Mouse (Mus musculus): ENCODE results near the gene Espn. TPM values are rescaled to one million over a fixed set of nuclear protein-coding genes. Genes with fewer than 3 reads are reported as not detected.

Espn gene
- polyA plus RNA-seq, 1 experiment from 2014 or later = 5.9 TPM

DNA sequence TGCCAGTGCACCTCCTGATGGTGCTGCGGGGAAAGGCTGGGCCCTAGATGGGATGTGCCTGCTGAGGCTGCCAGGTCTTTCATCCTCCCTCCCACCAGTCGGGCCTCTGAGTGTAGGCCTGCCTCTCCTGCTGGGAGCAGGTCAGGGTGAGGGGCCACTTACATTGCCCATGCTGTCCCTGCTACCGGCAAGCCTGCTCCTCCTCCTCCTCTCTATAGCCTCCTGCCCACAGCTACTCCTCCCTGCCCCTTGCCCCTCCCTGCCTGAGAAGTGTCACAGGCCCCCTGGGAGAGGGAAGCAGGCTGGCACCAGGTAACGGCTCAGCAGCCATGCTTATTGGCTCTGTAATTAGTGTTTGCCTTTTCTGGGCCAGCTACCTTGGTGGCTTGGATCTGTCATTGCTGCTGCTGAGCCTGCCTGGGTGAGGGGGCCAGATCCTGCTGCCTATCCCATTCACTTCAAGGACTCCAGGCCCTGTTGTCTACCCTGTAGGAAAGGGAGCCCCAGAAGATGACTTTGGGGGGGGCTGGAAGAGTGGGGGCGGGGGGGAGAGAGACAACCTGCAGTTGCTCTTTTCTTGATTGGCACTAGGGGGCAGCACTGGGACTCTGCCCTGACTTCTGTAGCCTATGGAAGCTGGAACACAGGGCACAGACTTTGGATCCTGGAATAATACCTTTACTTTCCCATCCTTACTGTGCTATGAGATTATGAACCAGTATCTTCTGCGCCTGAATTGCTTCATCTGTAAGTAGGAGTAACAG is 15.9 kb downstream of the Espn start:
- Histone ChIP-seq H3K4me3 (no peak overlapping the region), H3K27ac (no peak overlapping the region), H3K4me1 (peaks cover 39% of the 10 kb centered on the region), H3K27me3 (ENCODE audit: poor library complexity, severe bottlenecking) (peaks cover 97% of the 10 kb centered on the region), H3K9me3 (no peaks in the 10 kb centered on the region), H3K36me3 (replicated peaks) (no peaks in the 10 kb centered on the region)
- 33% methylated on average over 6 of the region's 6 CpGs for WGBS
- no peak for DNase-seq (ENCODE audit: extremely low spot score, low spot score)

- H3K27me3 ChIP-seq (ENCODE audit: poor library complexity, severe bottlenecking) = peaks cover 97% of the 10 kb centered on the region
- no peaks in the 10 kb centered on the region for H3K36me3 ChIP-seq (replicated peaks)
- DNase-seq (ENCODE audit: extremely low spot score, low spot score) = no peak
- H3K4me3 ChIP-seq = no peak overlapping the region
- H3K9me3 ChIP-seq = no peaks in the 10 kb centered on the region
- H3K27ac ChIP-seq = no peak overlapping the region
- H3K4me1 ChIP-seq = peaks cover 49% of the 10 kb centered on the region
- WGBS = 86% methylated on average over 12 of the region's 12 CpGs
These were observed 16.8 kb downstream of the Espn start for GRCm38 (mm10) chr4:152135363-152135762.

GRCm38 (mm10) chr4:152134507-152134906 is 17.7 kb downstream of the Espn start:
- Histone ChIP-seq H3K36me3 (replicated peaks) (no peaks in the 10 kb centered on the region), H3K9me3 (no peaks in the 10 kb centered on the region), H3K4me3 (no peak overlapping the region), H3K4me1 (peaks cover 57% of the 10 kb centered on the region), H3K27me3 (ENCODE audit: poor library complexity, severe bottlenecking) (peaks cover 100% of the 10 kb centered on the region), H3K27ac (no peak overlapping the region)
- peak; percentile 58 for DNase-seq (ENCODE audit: extremely low spot score, low spot score)

DNA sequence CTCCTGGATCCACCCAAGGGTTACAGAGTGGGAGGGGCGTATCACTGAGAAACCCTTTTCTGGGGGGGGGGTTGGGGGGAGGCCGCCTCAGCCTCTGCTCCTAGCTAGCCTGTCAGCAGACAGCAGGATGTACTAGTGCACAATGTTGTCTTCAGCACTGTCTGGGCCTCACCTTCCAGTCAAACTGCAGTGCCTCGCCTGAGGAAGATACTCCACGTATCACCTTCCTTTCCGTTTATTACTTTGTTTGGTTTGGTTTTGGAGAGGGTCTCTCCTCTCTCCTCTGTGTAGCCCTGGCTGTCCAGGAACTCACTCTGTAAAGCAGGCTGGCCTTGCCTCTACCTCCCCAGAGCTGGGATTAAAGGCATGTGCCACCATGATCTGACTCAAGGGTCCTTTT is 19.0 kb downstream of the Espn start:
- Histone ChIP-seq H3K4me3 (no peak overlapping the region), H3K27ac (no peak overlapping the region; the same call in 1 of the 2 replicates), H3K4me1 (peaks cover 59% of the 10 kb centered on the region), H3K9me3 (no peaks in the 10 kb centered on the region), H3K27me3 (ENCODE audit: poor library complexity, severe bottlenecking) (peaks cover 100% of the 10 kb centered on the region), H3K36me3 (replicated peaks) (no peaks in the 10 kb centered on the region)
- 47% methylated on average over 5 of the region's 5 CpGs for WGBS
- DNase-seq (ENCODE audit: extremely low spot score, low spot score) = no peak

DNA sequence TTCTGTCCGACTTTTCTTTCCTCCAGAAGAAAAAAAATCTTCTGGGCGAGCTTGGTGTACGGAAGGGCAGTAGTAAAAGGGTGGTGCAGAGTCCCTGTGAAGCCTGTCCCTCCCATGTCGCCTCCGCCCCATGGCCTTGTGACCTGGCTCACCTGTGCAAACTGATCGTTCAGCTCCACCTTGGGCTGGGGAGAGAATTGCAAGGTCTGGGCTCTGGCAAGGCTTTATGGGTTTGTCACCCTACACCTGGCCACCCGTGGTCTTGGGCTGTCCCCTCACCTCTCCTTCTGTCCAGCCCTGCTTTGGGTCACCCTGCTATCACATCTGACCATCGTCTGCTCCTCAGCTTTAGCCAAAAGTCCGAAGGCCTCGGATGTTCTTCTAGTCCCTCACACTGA is 19.4 kb downstream of the Espn start:
- no peak for DNase-seq (ENCODE audit: extremely low spot score, low spot score)
- WGBS = 18% methylated on average over 10 of the region's 10 CpGs
- Histone ChIP-seq H3K4me1 (peaks cover 60% of the 10 kb centered on the region), H3K27me3 (ENCODE audit: poor library complexity, severe bottlenecking) (peaks cover 100% of the 10 kb centered on the region), H3K9me3 (no peaks in the 10 kb centered on the region), H3K4me3 (0 out of 2 replicates have a peak overlapping the region, but pooled peaks have one; percentile 50), H3K36me3 (replicated peaks) (no peaks in the 10 kb centered on the region), H3K27ac (no peak overlapping the region)

DNA sequence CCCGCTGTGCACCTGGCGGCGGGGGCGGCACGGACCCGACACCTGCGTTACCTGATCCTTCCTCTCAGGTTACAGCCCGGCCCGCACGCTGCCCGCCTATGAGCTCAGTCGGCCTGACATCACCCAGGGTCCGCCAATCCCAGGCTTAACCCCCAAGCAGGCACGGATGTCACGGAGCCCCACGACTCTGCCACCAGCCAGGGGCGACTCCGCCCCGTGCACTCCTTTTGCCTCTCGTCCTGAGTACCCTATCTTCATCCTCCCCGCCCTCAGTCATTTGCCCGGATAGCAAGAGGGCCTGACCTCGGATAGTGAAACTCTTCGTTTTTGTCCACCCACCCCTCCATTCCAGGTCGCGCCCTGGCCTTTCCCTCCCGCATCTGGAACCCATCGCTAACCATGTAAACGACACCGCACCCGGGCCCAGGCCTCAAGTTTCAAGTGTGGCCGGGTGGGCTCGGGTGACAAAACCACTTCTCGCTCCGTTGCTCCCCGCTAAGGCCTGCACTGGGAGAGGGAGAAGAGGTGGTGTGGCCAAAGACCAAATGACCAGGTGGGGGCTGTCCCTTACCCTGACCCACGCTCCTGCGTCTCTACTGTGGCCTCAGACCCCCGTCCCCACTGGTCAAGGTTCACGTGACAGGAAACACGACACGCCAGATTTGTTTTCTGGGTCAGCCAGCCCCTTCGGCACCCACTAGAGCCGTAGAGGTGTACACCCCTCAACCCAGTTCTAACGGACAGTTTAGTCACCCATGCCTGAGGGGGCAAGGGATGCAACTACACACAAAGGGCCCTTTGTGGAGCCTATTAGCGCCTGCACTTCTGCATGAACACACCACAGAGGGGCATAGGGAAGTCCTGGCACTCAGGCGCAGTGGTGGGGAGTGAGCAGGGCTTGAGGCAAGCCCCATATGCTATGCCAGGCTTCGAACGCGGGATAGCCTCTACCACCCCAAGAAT is 20.1 kb downstream of the Espn start:
- Histone ChIP-seq H3K4me1 (peaks cover 60% of the 10 kb centered on the region), H3K4me3 (peak overlapping the region; percentile 50), H3K9me3 (no peaks in the 10 kb centered on the region), H3K27me3 (ENCODE audit: poor library complexity, severe bottlenecking) (peaks cover 100% of the 10 kb centered on the region), H3K27ac (peak overlapping the region; percentile 77), H3K36me3 (replicated peaks) (no peaks in the 10 kb centered on the region)
- WGBS = 3% methylated on average over 50 of the region's 50 CpGs
- peak; percentile 44 for DNase-seq (ENCODE audit: extremely low spot score, low spot score)

- H3K27me3 ChIP-seq (ENCODE audit: poor library complexity, severe bottlenecking) = peaks cover 100% of the 10 kb centered on the region
- peak overlapping the region; percentile 50 for H3K4me3 ChIP-seq
- H3K36me3 ChIP-seq (replicated peaks) = no peaks in the 10 kb centered on the region
- 1% methylated on average over 85 of the region's 85 CpGs for WGBS
- peak; percentile 62 for DNase-seq (ENCODE audit: extremely low spot score, low spot score)
- H3K4me1 ChIP-seq = peaks cover 64% of the 10 kb centered on the region
- no peaks in the 10 kb centered on the region for H3K9me3 ChIP-seq
- peak overlapping the region; percentile 77 for H3K27ac ChIP-seq
These were observed 21.2 kb downstream of the Espn start for GRCm38 (mm10) chr4:152130771-152131653.

DNA sequence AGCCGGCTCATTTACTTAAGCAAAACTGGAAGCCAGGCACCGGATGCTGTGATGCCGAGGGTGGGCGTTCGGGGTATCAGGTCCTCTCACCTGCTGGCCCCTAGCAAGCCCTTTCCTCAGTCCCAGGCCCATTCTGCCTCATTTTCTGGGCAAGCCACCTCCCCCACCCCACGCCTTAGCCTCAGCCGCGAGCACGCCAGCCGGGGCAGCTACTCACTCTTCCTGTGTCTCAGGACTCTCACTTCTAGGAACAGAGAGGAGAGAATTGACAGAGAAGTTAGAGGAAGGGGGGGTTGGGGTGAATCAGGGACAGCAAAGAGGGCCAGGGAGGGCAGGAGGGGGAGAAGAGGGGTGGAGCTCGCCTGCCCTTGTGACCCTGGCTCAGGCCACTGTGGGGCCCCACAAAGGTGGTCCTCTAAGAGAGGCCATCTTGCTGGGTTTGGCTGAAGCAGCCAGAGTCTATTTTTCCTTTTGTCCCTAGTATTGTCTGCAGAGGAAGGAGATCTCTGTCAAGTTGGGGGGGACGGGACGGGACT is 22.7 kb downstream of the Espn start:
- Histone ChIP-seq H3K4me1 (peaks cover 78% of the 10 kb centered on the region), H3K27ac (peak overlapping the region; percentile 16; the same call in 1 of the 2 replicates), H3K36me3 (replicated peaks) (no peaks in the 10 kb centered on the region), H3K9me3 (no peaks in the 10 kb centered on the region), H3K27me3 (ENCODE audit: poor library complexity, severe bottlenecking) (peaks cover 100% of the 10 kb centered on the region), H3K4me3 (peak overlapping the region; percentile 50)
- no peak for DNase-seq (ENCODE audit: extremely low spot score, low spot score)
- WGBS = 20% methylated on average over 13 of the region's 13 CpGs

DNA sequence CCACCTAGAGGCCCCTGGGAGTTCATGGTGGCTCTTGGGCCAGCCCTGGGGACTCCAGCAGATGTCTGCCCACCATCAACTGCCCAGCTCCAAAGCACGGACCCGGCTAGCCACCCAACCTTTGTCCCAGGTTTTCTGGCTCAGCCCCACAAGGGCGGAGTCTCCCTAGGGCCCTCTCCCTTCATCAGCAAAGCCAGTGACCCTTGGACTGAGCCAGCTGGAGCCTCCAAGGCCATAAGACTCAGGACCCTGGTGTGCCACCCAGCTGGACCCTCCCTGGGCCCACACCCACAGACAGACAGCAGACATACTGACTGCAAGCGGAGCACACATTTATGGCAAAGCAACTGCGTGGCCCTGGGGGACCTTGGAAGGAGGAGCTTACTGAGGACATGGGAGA is 23.4 kb downstream of the Espn start:
- Histone ChIP-seq H3K27ac (no peak overlapping the region), H3K4me1 (peaks cover 81% of the 10 kb centered on the region), H3K4me3 (no peak overlapping the region), H3K27me3 (ENCODE audit: poor library complexity, severe bottlenecking) (peaks cover 100% of the 10 kb centered on the region), H3K9me3 (no peaks in the 10 kb centered on the region), H3K36me3 (replicated peaks) (no peaks in the 10 kb centered on the region)
- no peak for DNase-seq (ENCODE audit: extremely low spot score, low spot score)
- WGBS = 43% methylated on average over 5 of the region's 5 CpGs

GRCm38 (mm10) chr4:152127884-152128283 is 24.3 kb downstream of the Espn start:
- WGBS = 79% methylated on average over 11 of the region's 11 CpGs
- peaks cover 76% of the 10 kb centered on the region for H3K4me1 ChIP-seq
- no peak for DNase-seq (ENCODE audit: extremely low spot score, low spot score)

DNA sequence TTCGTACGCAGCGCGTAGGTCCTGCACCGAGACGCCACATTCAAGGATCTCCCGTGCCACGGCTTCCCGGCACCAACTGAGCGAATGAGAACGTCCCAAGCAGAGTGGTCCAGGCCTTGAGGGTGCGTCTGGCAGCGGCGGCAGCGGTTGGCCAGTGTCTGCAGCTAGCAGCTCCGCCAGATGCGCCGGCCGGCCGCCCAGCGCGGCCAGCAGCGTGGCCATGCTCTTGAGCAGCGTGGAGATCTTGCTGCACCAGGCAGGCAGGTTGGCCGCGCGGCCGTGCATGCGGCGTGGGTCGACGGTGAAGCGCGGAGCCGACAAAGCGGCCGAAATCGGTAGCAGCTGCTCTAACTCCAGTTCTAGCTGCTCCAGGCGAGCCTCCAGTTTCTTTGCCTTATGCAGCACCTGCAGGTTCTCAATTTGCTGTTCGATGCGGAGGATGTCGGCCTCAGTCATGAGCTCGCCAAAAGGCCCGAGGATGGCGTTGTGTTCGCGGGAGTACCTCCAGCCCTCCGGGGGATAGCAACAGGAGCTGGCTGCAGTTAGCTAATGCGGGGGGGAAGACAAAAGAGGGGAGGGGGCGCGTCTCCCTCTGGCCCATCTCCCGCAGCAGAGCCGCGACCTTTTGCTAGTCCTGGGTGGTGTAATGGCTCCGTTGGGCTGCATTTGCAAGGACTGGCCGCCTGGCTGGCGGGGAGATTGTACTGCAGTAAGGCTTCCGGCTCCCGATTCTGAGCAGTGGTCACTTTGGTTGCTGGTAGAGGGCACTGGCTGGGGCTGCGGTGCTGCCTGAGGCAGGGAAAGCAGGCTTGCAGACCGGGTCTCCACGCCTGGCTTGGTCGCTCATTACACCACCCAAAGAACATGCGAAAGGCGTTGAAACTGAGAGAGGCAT is 25.9 kb downstream of the Espn start:
- 4% methylated on average over 65 of the region's 65 CpGs for WGBS
- Histone ChIP-seq H3K9me3 (no peaks in the 10 kb centered on the region), H3K27ac (no peak overlapping the region; the same call in 1 of the 2 replicates), H3K27me3 (ENCODE audit: poor library complexity, severe bottlenecking) (peaks cover 100% of the 10 kb centered on the region), H3K4me3 (peak overlapping the region; percentile 37), H3K4me1 (peaks cover 63% of the 10 kb centered on the region), H3K36me3 (replicated peaks) (no peaks in the 10 kb centered on the region)
- peak; percentile 63 for DNase-seq (ENCODE audit: extremely low spot score, low spot score)

More at GRCm38 (mm10) chr4:152127884-152128283, 24.3 kb downstream of the Espn start:
- H3K27ac ChIP-seq = no peak overlapping the region
- H3K4me3 ChIP-seq = no peak overlapping the region
- no peaks in the 10 kb centered on the region for H3K9me3 ChIP-seq
- H3K27me3 ChIP-seq (ENCODE audit: poor library complexity, severe bottlenecking) = peaks cover 100% of the 10 kb centered on the region
- no peaks in the 10 kb centered on the region for H3K36me3 ChIP-seq (replicated peaks)
